Mouse (Mus musculus) bone marrow, adult 2 months (tissue): ENCODE data around the gene Kif2c.

Source experiments
- CTCF ChIP-seq: fragments of 200-500 bp; IDR thresholded peaks from 2 replicates; pipeline ENCODE4 v1.5.1; 2011; ENCODE audit warnings: low read length, control low read depth; ENCODE audit not compliant: control insufficient read depth, insufficient read depth
- POLR2A ChIP-seq: fragments of 200-500 bp; IDR thresholded peaks from 2 replicates; pipeline ENCODE4 v1.6.1; 2011; ENCODE audit warnings: low read depth, mild to moderate bottlenecking, control low read depth, low read length, borderline replicate concordance; ENCODE audit not compliant: control insufficient read depth

- TF ChIP-seq CTCF, result no peak
- no peak for TF ChIP-seq POLR2A
Observed at GRCm38 (mm10) chr4:117131890-117132793, 50.3 kb downstream of the Kif2c start.
